Mouse (Mus musculus): ENCODE results near the gene Itgb5. TPM values are rescaled to one million over a fixed set of nuclear protein-coding genes. Genes with fewer than 3 reads are reported as not detected.

Itgb5 gene
- total and polyA plus RNA-seq, 3 experiments: 0.85 to 20.1 (median 1.8) TPM

- Histone ChIP-seq H3K27ac (ENCODE audit: insufficient read depth, low read depth) (no peak overlapping the region), H3K79me2 (replicated peaks; ENCODE audit: control insufficient read depth, extremely low read depth, insufficient read depth, poor library complexity, severe bottlenecking) (no peaks in the 10 kb centered on the region), H3K9ac (ENCODE audit: insufficient read depth, low read depth) (no peak overlapping the region), H3K4me1 (ENCODE audit: control insufficient read depth in 1 of 2, insufficient read depth in 2 of 2) (peaks cover 0 to 10% of the 10 kb centered on the region in 2 experiments; a peak in 1 of 4 replicates), H3K4me2 (ENCODE audit: insufficient read depth, low read depth, poor library complexity, severe bottlenecking) (no peak overlapping the region), H3K36me3 (replicated peaks in 1 of 2; ENCODE audit: control insufficient read depth in 1 of 2, insufficient read depth in 1 of 2, low read length in 1 of 2) (no peaks in the 10 kb centered on the region), H3K9me3 (replicated peaks; ENCODE audit: low read length) (no peaks in the 10 kb centered on the region), H3K27me3 (replicated peaks) (peaks cover 6% of the 10 kb centered on the region), H3K4me3 (replicated peaks in 1 of 3; ENCODE audit: low read depth in 2 of 3, low read length in 2 of 3, poor library complexity in 1 of 3) (no peak overlapping the region)
- in situ Hi-C loops (cut with MboI; ENCODE audit: low pct_ligation_motif_present, low pct_unique_long_range_greater_than_20kb, low sequenced_read_pairs): no loop called here
- TF ChIP-seq EP300 (IDR thresholded peaks at IDR 0.05; ENCODE audit: low read length) (no peak), ZC3H11A (IDR thresholded peaks at IDR 0.05; ENCODE audit: low read depth, low read length) (no peak), SMC3 (IDR thresholded peaks at IDR 0.05; ENCODE audit: low read depth, low read length) (no peak), MAZ (IDR thresholded peaks at IDR 0.05; ENCODE audit: low read depth, low read length) (no peak), JUN (IDR thresholded peaks at IDR 0.05; ENCODE audit: insufficient read depth, low read depth, low read length) (no peak), PAX5 (IDR thresholded peaks at IDR 0.05; ENCODE audit: low read length) (no peak), ETS1 (conservative IDR thresholded peaks at IDR 0.05; ENCODE audit: low read depth, low read length) (no peak), USF1 (IDR thresholded peaks at IDR 0.05; ENCODE audit: low read depth, low read length) (no peak), IRF4 (IDR thresholded peaks at IDR 0.05; ENCODE audit: low read depth, low read length) (no peak), ZKSCAN1 (IDR thresholded peaks at IDR 0.05; ENCODE audit: borderline replicate concordance, low read depth, low read length) (no peak), POLR2AphosphoS2 (IDR thresholded peaks at IDR 0.05; ENCODE audit: low read depth, low read length) (no peak), NELFE (IDR thresholded peaks at IDR 0.05; ENCODE audit: low read depth, low read length) (no peak), HCFC1 (IDR thresholded peaks at IDR 0.05; ENCODE audit: low read depth, low read length) (no peak), CHD2 (IDR thresholded peaks at IDR 0.05; ENCODE audit: low read length) (no peak), TBP (conservative IDR thresholded peaks at IDR 0.05; ENCODE audit: low read depth, low read length) (no peak), TCF12 (IDR thresholded peaks at IDR 0.05; ENCODE audit: low read depth, low read length) (no peak), CTCF (conservative IDR thresholded peaks at IDR 0.05 in 1 of 2, IDR thresholded peaks at IDR 0.05 in 1 of 2; ENCODE audit: low read depth in 2 of 2, low read length in 2 of 2) (no peak), POLR2A (IDR thresholded peaks at IDR 0.05; ENCODE audit: low read depth, low read length) (no peak), ZMIZ1 (IDR thresholded peaks at IDR 0.05; ENCODE audit: low read depth, low read length) (no peak)
- dilution Hi-C loops (cut with MboI; ENCODE audit: extremely low pct_ligation_motif_present, extremely low pct_unique_long_range_greater_than_20kb, low sequenced_read_pairs): no loop called here
- no peak for DNase-seq (ENCODE audit: extremely low read depth)
These were observed 63.1 kb downstream of the Itgb5 start for GRCm38 (mm10) chr16:33892539-33892938.

- no peak for DNase-seq (ENCODE audit: extremely low read depth)
- H3K36me3 ChIP-seq (replicated peaks in 1 of 2; ENCODE audit: control insufficient read depth in 1 of 2, insufficient read depth in 1 of 2, low read length in 1 of 2): no peaks in the 10 kb centered on the region
- dilution Hi-C loops (cut with MboI; ENCODE audit: extremely low pct_ligation_motif_present, extremely low pct_unique_long_range_greater_than_20kb, low sequenced_read_pairs): no loop called here
- no peak for TF ChIP-seq MXI1 (IDR thresholded peaks at IDR 0.05; ENCODE audit: low read depth, low read length)
- no peak for TF ChIP-seq MYC (IDR thresholded peaks at IDR 0.05; ENCODE audit: low read depth, low read length)
- no peak for TF ChIP-seq KAT2A (IDR thresholded peaks at IDR 0.05; ENCODE audit: insufficient replicate concordance, low read length)
- no peak for TF ChIP-seq PAX5 (IDR thresholded peaks at IDR 0.05; ENCODE audit: low read length)
- TF ChIP-seq JUN (IDR thresholded peaks at IDR 0.05; ENCODE audit: insufficient read depth, low read depth, low read length): no peak
- TF ChIP-seq E2F4 (IDR thresholded peaks at IDR 0.05; ENCODE audit: insufficient replicate concordance, low read depth, low read length): no peak
- TF ChIP-seq POLR2A (IDR thresholded peaks at IDR 0.05; ENCODE audit: low read depth, low read length): no peak
- TF ChIP-seq CHD2 (IDR thresholded peaks at IDR 0.05; ENCODE audit: low read length): no peak
- no peak for TF ChIP-seq ZNF384 (IDR thresholded peaks at IDR 0.05; ENCODE audit: low read depth, low read length)
- no peak for TF ChIP-seq USF2 (conservative IDR thresholded peaks at IDR 0.05; ENCODE audit: low read depth, low read length)
- TF ChIP-seq UBTF (IDR thresholded peaks at IDR 0.05; ENCODE audit: low read depth, low read length): no peak
- in situ Hi-C loops (cut with MboI; ENCODE audit: low pct_ligation_motif_present, low pct_unique_long_range_greater_than_20kb, low sequenced_read_pairs): no loop called here
- no peak overlapping the region for H3K4me2 ChIP-seq (ENCODE audit: insufficient read depth, low read depth, poor library complexity, severe bottlenecking)
- H3K79me2 ChIP-seq (replicated peaks; ENCODE audit: control insufficient read depth, extremely low read depth, insufficient read depth, poor library complexity, severe bottlenecking): no peaks in the 10 kb centered on the region
- no peak overlapping the region for H3K27ac ChIP-seq (ENCODE audit: insufficient read depth, low read depth)
- H3K4me3 ChIP-seq (replicated peaks in 1 of 3; ENCODE audit: low read depth in 2 of 3, low read length in 2 of 3, poor library complexity in 1 of 3): no peak overlapping the region
- no peak overlapping the region for H3K9ac ChIP-seq (ENCODE audit: insufficient read depth, low read depth)
- H3K9me3 ChIP-seq (replicated peaks; ENCODE audit: low read length): no peaks in the 10 kb centered on the region
- peaks cover 12% of the 10 kb centered on the region for H3K27me3 ChIP-seq (replicated peaks)
- H3K4me1 ChIP-seq (ENCODE audit: control insufficient read depth in 1 of 2, insufficient read depth in 2 of 2): peaks cover 0 to 10% of the 10 kb centered on the region in 2 experiments; a peak in 1 of 4 replicates
These were observed 64.3 kb downstream of the Itgb5 start for GRCm38 (mm10) chr16:33893796-33894195.

All from CH12.LX (cell line).